Mouse (Mus musculus) T-helper 17 cell (primary cell): Measurements from ENCODE around the gene Mmd.

Source experiments
- in situ Hi-C, 2 experiments: fragments of 300-600 bp; cut with MboI, MseI; formaldehyde crosslinking; loops; 1 replicate in 1 of 2; 2 replicates in 1 of 2; pipeline ENCODE4 v1.15.1; 2025; ENCODE audit warnings: high pct_unique_total_duplicates in 2 of 2

Gene Mmd

GRCm38 (mm10) chr11:90249701-90250141 is 465 bp downstream of the Mmd start:
- in situ Hi-C loops = loop anchor here (10.0 to 25.0 kb wide), 3 partner anchors 1155 to 1245 kb away; no protein-coding TSS in a partner anchor

GRCm38 (mm10) chr11:90250189-90250588 is 933 bp downstream of the Mmd start:
- in situ Hi-C loops = loop anchor here (10.0 to 25.0 kb wide), 3 partner anchors 1155 to 1245 kb away; no protein-coding TSS in a partner anchor

DNA sequence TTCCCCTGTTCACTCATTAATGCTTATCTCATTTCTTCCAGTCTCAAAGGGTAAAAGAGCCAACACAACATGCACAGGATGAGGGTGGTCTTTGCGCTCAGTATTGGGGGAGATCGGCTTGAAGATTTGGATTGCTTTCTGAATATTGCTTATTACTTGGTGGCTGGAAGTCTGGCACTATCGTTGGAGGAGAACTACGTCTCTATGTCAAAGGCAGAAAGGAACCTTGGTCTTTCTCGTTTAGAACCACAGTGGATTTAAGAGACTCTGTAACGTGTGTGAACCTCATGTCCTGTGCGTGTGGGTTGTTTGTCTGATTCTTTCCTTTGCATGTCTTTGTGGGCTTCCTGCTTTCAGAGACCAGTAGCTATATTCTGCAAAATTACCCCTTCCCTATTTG is 1.5 kb downstream of the Mmd start:
- in situ Hi-C loops = loop anchor here (10.0 to 25.0 kb wide), 3 partner anchors 1156 to 1246 kb away; no protein-coding TSS in a partner anchor

DNA sequence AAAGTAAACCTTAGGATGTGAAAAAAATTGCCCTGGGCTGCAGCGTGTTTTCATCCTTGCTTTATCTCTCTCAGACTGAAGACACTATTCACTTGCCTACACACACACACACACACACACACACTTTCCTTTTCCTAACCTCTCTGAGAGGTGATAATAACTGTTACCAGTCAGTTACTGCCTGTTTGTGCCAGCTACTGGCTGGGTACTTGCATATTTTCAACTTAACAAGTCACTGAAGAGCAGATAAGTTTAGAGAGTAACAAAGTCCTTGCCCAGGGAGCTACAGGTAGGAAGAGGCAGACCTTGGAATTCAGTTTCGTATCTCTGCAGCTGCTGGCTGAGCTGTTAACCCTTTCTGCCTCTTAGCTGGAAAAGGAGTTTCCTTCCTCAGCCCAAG is 2.7 kb downstream of the Mmd start:
- in situ Hi-C loops = loop anchor here (10.0 to 25.0 kb wide), 3 partner anchors 1157 to 1247 kb away; no protein-coding TSS in a partner anchor

GRCm38 (mm10) chr11:90252366-90252765 is 3.1 kb downstream of the Mmd start:
- in situ Hi-C loops = loop anchor here (10.0 to 25.0 kb wide), 3 partner anchors 1158 to 1248 kb away; no protein-coding TSS in a partner anchor

DNA sequence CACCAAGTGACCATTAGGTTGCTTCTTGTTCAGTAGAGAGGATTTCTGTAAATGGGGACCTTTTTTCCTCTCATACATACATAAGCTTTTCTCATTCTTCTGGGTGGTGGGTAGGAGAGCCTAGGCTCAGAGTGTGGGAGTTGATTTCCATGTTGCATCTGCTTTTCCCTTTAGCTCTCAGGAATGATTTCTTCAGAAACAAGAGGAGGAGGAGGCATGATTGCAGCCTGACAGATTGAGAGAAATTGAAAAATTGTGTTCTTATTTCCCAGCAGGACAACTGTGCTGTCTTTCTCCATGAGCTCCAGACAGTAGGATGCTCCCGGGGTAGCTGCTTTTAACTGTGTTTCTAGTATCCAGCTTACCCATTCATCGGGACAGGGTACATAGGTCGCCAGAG is 5.3 kb downstream of the Mmd start:
- in situ Hi-C loops = loop anchor here (10.0 to 25.0 kb wide), 3 partner anchors 1160 to 1250 kb away; no protein-coding TSS in a partner anchor

DNA sequence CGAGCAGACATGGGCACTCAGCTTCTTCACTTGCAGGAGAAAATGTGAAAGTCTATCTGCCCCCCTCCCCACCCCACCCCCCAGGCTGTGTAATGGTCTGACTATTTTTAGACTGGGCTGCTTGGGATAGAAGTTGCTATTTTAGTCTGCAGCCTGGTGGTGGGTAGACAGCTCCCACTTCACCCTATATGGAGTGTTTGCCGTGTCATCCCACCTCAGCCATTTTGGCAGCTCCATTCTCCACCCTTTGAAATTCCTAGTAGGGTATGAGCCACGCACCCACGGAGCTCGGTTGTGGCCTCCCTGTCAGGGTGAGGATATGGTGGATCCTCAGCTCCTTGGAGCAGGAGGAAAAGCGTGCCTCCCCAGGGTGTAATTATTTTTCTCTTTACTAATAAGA is 6.4 kb downstream of the Mmd start:
- in situ Hi-C loops = loop anchor here (10.0 to 25.0 kb wide), 3 partner anchors 1161 to 1251 kb away; no protein-coding TSS in a partner anchor

- in situ Hi-C loops = loop anchor here (10.0 to 25.0 kb wide), 3 partner anchors 1162 to 1252 kb away; no protein-coding TSS in a partner anchor
These were observed 7.7 kb downstream of the Mmd start for GRCm38 (mm10) chr11:90256833-90257525.

- in situ Hi-C loops = loop anchor here (10.0 to 25.0 kb wide), 3 partner anchors 1164 to 1254 kb away; no protein-coding TSS in a partner anchor
These were observed 9.2 kb downstream of the Mmd start for GRCm38 (mm10) chr11:90258321-90258927.

GRCm38 (mm10) chr11:90259071-90259470 is 9.8 kb downstream of the Mmd start:
- in situ Hi-C loops = loop anchor here (10.0 to 25.0 kb wide), 3 partner anchors 1164 to 1254 kb away; no protein-coding TSS in a partner anchor

DNA sequence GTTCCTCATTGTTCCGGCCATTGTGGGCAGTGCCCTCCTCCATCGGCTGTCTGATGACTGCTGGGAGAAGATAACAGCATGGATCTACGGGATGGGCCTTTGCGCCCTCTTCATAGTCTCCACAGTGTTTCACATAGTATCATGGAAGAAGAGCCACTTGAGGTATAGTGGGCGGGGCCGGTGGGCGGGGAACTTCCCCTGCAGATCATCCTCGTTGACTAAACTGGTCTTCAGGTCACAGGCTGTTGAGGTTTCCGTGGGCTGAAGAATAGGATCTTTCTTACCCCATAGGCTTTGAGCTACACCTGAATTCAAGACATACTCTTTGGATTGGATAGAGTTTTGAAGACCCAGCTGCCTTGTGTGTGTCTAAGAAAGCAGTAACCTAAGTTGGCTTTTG is 10.6 kb downstream of the Mmd start:
- in situ Hi-C loops = loop anchor here (10.0 to 25.0 kb wide), 3 partner anchors 1165 to 1255 kb away; no protein-coding TSS in a partner anchor

DNA sequence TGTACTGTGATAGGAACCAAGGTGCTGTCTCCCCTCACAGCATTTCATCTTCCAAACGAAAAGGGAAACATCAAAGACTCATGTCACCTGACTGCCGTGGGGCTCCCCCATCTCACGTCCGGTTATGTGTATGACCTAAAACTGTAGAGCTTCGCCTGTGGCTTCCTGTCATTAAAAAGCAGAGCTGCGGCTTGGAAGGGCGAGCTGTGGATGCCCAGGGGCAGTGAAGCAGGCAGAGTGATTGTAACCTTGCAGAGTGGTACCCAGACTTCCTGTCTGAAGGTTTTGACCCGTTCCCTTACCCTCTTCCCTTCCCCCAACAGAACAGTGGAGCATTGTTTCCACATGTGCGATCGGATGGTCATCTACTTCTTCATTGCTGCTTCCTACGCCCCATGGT is 14.9 kb downstream of the Mmd start:
- in situ Hi-C loops = loop anchor here in 1 of 2 experiments (25.0 kb wide), 1 partner anchor 1177 kb away; no protein-coding TSS in a partner anchor

- in situ Hi-C loops = loop anchor here in 1 of 2 experiments (25.0 kb wide), 1 partner anchor 1178 kb away; no protein-coding TSS in a partner anchor
These were observed 16.3 kb downstream of the Mmd start for GRCm38 (mm10) chr11:90265581-90265980.

DNA sequence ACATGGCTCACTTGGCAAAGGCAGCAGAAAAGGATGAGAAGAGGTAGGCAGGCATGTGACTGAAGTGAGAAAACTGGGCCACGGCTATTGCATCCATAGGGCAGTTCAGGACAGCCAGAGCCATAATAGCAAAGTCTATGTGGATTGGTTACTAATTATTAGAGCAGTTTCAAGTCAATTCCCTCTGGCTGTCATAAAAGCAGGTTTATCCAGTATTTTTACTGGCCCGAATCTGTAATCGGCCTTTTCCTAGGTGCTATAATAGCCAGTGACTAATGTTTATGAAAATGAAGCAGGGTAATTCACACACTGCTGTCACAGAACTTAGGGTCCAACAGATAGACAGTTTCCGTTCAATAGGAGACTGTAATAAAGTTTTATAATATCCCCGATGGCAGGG is 19.7 kb downstream of the Mmd start:
- in situ Hi-C loops = loop anchor here in 1 of 2 experiments (25.0 kb wide), 1 partner anchor 1182 kb away; no protein-coding TSS in a partner anchor

GRCm38 (mm10) chr11:90269398-90270123 is 20.3 kb downstream of the Mmd start:
- in situ Hi-C loops = loop anchor here in 1 of 2 experiments (25.0 kb wide), 1 partner anchor 1182 kb away; no protein-coding TSS in a partner anchor

GRCm38 (mm10) chr11:90270132-90270877 is 21.0 kb downstream of the Mmd start:
- in situ Hi-C loops = loop anchor here in 1 of 2 experiments (25.0 kb wide), 1 partner anchor 1183 kb away; no protein-coding TSS in a partner anchor

DNA sequence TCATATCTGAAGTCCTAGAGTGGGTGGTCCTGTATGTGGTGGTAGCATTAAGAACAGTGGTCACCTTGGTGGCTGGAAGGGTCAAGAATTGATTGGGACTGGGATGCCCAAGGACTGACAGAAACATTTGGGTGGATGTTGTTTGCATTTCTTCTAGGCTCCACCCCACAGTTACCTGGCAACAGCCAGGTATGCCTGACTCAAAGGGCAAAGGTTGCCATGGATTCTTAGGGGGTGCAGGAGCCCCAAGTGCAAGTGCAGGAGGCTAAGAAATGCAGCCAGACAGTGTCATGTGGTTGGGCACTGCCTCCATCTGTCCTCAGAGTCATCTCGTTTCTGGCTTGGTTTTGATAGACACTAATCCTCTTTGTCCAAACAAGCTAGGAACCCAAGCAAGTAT is 24.9 kb downstream of the Mmd start:
- in situ Hi-C loops = loop anchor here in 1 of 2 experiments (25.0 kb wide), 1 partner anchor 1187 kb away; no protein-coding TSS in a partner anchor

- in situ Hi-C loops = loop anchor here in 1 of 2 experiments (25.0 kb wide), 1 partner anchor 288 kb away; no protein-coding TSS in a partner anchor
These were observed 26.4 kb downstream of the Mmd start for GRCm38 (mm10) chr11:90275663-90276062.

- in situ Hi-C loops = loop anchor here in 1 of 2 experiments (25.0 kb wide), 1 partner anchor 289 kb away; no protein-coding TSS in a partner anchor
These were observed 26.9 kb downstream of the Mmd start for GRCm38 (mm10) chr11:90276150-90276549.

- in situ Hi-C loops = loop anchor here in 1 of 2 experiments (25.0 kb wide), 1 partner anchor 289 kb away; no protein-coding TSS in a partner anchor
These were observed 27.3 kb downstream of the Mmd start for GRCm38 (mm10) chr11:90276561-90276960.
